Mouse (Mus musculus): ENCODE data around the gene Fam107b.
A peak's percentile ranks its signal among the peaks of the same experiment; 100 is the strongest.

DNA sequence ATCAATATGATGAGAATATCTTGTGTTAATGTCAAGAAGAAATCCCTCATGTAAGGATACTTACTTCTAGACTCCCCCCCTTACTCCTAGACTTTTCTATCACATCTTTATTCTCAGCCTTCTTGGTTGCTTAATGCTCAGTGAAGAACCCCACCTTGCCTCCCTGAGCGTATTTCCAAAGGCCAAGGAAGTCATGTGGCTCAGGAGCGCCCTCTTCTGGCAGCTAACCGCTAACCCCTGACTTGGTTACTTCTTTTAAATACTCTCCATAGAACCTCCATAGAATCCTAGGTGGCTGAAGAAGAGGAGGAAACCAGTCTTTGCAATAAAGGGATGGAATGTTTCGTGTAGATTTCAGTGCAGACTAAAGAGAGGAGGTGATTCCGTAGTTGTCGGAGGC, 199.0 kb downstream of the Fam107b start:
- TF ChIP-seq ZC3H11A (IDR thresholded peaks at IDR 0.05; ENCODE audit: borderline replicate concordance, low read depth, low read length) (peak; percentile 77), MAFK (IDR thresholded peaks at IDR 0.05; ENCODE audit: insufficient read depth, low read depth, low read length) (no peak), CHD2 (IDR thresholded peaks at IDR 0.05; ENCODE audit: low read depth, low read length) (no peak)
